Mouse (Mus musculus) layer of hippocampus, adult 8-10 months (tissue): ENCODE measurements around the gene Gkn1. TPM values are rescaled to one million over a fixed set of nuclear protein-coding genes. Genes with fewer than 3 reads are reported as not detected.

Experiments used
- DNase-seq, 2 experiments: peaks; one replicate each; pipeline ENCODE4 v3.0.0; 2022; ENCODE audit warnings: low spot score in 2 of 2
- total RNA-seq, 4 experiments: library from RNA; stranded (reverse); gene quantifications; 2 replicates each; pipeline ENCODE4 v1.2.4; 2022

The Gkn1 gene
- not detected for total RNA-seq

- no peak for DNase-seq
Measured at GRCm38 (mm10) chr6:87350829-87351228, at the start of gene Gkn1. Gene Gkn1 (minus strand): TSS chr6:87350942.

DNA sequence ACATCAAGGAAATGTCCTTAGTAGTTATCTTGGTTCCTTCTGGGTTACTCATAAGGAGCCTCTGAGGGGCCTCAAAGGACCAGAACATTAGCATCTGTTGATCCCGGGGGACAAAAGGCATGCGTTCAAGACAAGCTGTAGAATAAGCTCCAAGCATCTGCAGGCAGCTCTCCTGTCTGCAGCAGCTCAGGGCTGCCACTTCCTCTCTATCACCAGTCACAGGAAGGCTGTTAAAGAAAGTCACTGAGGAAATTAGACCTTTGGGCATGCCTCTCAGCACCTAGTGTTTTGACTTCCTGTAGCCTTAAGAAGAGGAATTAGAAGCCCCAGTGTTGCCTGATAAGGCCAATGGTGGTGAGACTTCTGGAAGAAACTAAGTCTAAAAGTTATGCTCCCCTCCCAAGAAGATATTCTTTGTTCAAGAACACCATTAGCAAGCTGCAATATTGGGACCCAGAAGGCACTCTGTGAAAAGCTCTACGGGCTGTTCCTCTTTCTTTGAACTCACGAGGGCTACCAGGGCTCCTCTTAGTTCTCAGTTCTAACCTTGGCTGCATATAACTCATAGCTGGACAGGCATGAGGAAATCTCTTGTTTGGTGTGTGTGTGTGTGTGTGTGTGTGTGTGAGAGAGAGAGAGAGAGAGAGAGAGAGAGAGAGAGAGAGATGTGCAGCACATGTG, 49.3 kb upstream of the Gkn1 start:
- no peak for DNase-seq

DNA sequence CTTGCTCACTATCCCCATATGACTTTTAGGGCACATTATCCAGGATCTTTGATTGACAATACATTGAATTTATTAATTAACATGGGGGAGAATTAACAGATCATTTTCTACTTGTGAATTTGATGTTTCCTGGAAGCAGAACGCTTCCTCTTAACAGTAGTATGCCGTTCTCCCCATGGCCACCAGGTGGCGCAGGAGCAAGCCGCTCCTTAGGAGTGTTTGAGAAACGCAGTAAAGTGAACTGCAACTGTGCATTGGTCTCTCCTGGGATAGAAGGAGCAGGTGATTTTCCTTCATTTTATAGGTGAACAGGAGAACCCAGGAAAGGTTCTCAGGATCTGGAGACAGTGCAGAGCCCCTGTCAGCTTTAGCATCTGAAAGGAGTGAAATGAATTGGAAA, 48.4 kb upstream of the Gkn1 start:
- DNase-seq: peak in 1 of 2 experiments; percentile 72

GRCm38 (mm10) chr6:87394783-87395182, 44.0 kb upstream of the Gkn1 start:
- DNase-seq: no peak

DNA sequence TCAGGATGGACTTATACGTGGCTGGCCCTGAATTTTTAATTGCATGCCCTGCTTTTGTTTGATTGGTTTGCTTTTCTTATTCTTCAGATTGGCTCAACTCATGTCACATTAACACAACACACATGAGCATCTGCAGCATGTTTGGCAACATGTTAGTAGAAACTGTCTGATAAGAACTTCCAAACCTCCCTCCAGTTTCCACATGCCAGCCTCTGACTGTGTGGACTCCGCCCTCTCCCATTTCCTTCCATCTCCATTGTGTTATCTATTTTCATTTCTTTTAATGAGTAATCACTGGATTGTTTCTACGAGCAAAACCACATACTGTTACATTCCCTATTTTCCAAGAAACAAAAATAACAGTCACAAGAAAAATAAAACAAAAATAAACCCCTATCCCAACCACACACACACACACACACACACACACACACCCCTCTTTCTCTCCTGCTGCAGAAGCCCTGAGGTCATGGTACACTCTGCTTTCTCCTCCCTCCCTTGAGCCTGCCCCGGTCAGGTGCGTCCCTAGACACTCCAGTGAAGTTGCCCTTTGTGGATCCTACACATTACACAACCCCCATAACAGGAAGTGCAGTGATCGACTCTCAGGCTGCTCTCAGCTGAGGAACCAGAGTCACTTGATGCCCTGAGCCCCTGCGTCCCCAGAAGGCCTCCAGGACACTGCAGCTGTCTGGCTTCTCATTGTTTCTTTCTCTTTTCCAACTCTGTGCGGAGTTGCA, 42.9 kb upstream of the Gkn1 start:
- DNase-seq: no peak

GRCm38 (mm10) chr6:87389455-87389989, 38.8 kb upstream of the Gkn1 start:
- no peak for DNase-seq

- DNase-seq: no peak
Measured at GRCm38 (mm10) chr6:87388877-87389276, 38.1 kb upstream of the Gkn1 start, which contains the start of gene Gkn3. Gene Gkn3 (minus strand): TSS chr6:87388935.

GRCm38 (mm10) chr6:87386681-87387080, 35.9 kb upstream of the Gkn1 start:
- no peak for DNase-seq

DNA sequence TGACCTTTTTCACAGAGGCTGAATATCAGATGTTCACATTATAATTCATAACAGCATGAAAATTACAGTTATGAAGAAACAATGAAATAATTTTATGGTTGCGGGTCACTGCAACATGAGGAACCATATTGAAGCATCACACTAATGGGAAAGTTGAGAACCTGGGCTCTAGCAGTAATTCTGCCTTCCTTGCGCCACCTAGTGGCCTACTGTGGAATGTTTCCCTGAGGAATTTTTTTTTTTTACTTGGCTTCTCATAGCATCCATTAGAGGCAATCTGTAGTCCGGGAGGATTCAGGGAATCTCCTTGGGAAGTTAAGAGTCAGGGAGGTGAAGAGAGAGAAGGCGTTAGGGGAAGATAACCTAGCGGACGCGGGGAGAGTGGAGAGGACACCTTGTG, 35.5 kb upstream of the Gkn1 start:
- peak; percentile 54 to 77 for DNase-seq

DNA sequence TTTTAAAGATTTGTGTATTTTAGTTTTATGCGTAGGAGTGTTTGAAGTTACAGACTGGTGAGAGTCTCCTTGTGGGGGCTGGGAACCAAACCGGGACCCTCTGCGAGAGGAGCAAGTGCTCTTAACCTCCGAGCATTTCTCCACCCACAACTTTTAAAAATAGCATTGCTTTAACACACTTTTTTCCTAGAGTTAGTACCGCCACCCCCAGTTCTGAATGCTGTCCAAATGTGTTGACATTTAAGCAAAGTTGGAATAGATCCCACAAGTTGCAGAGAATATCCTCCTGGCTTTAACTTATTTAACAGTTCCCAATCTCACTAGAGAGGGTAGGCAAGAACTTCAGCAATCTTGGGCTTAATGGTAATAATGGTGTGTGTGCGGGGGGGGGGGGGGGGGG, 34.0 kb upstream of the Gkn1 start:
- DNase-seq: no peak

DNA sequence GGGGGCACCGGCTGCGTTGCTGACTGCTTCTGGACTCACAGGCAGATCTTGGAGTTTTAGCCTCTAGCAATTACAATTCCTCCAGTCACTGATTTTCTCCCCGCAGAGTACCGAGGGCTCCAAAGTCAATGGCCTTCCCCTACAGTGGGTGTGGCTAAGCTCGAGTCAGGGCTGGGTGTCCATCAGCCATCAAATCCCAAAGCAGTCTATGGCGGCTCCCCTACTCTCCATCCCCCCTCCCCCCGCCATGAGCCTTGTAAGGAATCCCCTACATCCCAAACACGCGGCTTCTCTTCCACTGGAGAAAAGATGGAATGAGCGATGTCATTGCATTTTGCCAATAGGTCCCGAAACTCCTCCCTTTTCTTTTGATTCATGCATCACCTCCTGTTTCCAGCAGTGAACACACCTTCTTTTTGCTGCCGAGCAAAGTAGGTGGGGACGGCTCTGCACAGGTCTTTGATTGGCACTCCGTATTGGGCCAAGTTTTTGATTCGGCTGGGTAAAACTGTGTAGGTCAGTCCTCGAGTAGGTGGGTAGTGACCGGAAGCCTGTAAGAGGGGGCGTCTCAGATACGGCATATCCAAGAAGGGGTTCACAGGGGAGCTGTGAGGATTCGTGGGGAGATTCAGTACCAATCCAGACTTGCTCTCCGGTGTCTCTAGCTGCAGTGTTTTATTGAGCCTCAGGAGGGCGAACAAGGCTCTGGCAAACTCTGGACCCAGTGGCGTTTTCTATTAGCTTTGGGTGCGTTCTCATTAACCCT, 33.4 kb upstream of the Gkn1 start:
- peak in 1 of 2 experiments; percentile 7 for DNase-seq

DNA sequence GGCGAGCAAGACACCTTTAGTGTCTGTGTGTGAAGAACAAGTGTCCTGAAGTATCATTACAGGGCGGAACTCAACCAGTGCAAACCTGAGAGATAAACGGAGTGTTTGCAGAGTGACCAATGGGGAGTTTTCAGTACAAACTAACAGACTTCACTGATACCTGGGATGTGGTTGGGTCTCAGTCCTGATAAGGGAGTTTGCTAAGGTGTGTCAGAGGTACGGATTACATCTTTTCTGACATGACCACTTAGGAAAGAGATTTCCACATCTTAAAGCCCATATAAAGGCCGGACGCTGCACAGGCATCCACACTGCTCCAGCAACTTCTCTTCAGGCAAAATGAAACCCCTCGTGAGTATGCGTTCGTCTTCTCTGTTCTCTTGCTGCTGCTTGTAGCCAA, 22.3 kb upstream of the Gkn1 start, which contains the start of gene Gkn2:
Gene Gkn2 (plus strand): TSS at position 301 of the 400 bp plus-strand sequence.
- DNase-seq: no peak

DNA sequence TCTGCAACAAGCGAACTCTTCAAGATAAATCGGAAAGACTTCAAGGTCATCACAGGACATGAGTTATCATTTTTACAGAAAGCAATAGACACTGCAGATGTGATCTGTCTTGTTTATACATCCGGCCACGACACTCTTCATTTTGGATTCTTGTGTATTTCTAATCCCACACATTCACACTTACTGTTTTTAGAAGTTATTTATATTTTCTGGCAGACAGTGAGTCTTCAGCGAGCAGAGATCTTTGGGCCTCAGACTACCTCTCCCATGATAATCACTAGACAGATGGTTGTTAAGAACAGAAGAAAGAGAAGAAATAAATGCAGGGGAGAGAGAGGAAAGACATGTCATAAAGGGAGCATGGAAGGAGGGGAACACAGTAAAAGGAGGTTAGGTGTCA, 18.5 kb upstream of the Gkn1 start:
- no peak for DNase-seq

GRCm38 (mm10) chr6:87354441-87354840, 3.7 kb upstream of the Gkn1 start:
- peak in 1 of 2 experiments; percentile 18 for DNase-seq

- no peak for DNase-seq
Measured at GRCm38 (mm10) chr6:87335935-87336295, 14.8 kb downstream of the Gkn1 start.

GRCm38 (mm10) chr6:87335091-87335934, 15.4 kb downstream of the Gkn1 start, which contains the start of gene Antxr1:
Gene Antxr1 (minus strand): TSS chr6:87335821.
- peak in 1 of 2 experiments; percentile 42 for DNase-seq

- peak in 1 of 2 experiments; percentile 16 for DNase-seq
Measured at GRCm38 (mm10) chr6:87334361-87335090, 16.2 kb downstream of the Gkn1 start.

DNA sequence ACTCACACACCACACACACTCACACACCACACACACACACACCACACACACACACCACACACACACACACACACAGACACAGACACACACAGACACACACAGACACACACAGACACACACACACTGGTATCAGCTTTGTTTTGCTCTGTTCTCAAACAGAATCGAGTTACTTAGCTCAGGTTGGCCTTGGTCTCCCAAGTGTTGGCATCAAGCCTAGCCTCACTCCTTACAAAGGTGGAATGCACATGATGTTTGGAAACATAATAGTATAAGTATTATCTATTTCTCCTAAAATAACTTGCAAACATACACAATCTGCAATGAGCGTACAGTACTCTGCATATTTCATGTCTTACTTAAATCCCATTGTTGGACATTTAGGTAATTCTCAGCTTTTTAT, 18.4 kb downstream of the Gkn1 start:
- no peak for DNase-seq

GRCm38 (mm10) chr6:87328265-87329173, 22.2 kb downstream of the Gkn1 start:
- DNase-seq: no peak
